Mouse (Mus musculus) testis, adult 2 months (tissue): ENCODE measurements around the gene Rab7b.

ENCODE experiments used
- CTCF ChIP-seq: fragments of 200-500 bp; IDR thresholded peaks from 2 replicates; pipeline ENCODE4 v1.5.1; 2012; ENCODE audit warnings: low read depth, mild to moderate bottlenecking, inconsistent platforms, low read length, moderate library complexity; ENCODE audit not compliant: control insufficient read depth, insufficient read depth, insufficient replicate concordance
- POLR2A ChIP-seq: fragments of 200-500 bp; IDR thresholded peaks from 2 replicates; pipeline ENCODE4 v1.6.1; 2012; ENCODE audit warnings: low read depth, mild to moderate bottlenecking, inconsistent platforms, low read length, moderate library complexity; ENCODE audit not compliant: control insufficient read depth

- TF ChIP-seq CTCF (no peak), POLR2A (no peak)
Observed at GRCm38 (mm10) chr1:131698770-131699169, 10.3 kb downstream of the Rab7b start.
